Mouse (Mus musculus) heart, postnatal 0 days (tissue): ENCODE measurements at regions not wholly inside any gene's neighbourhood (a gene's known extent, or its start where the extent isn't known, plus 50 kb on each side); places are given as distances from the start of the nearest gene placed in this dataset.

ENCODE experiments used
- CTCF ChIP-seq: IDR thresholded peaks from 2 replicates; pipeline ENCODE4 v1.5.1; 2016; ENCODE audit warnings: antibody characterized with exemption, control low read depth, low read depth
- EP300 ChIP-seq: IDR thresholded peaks from 2 replicates; pipeline ENCODE4 v1.6.1; 2016; ENCODE audit warnings: antibody characterized with exemption, low read depth

- TF ChIP-seq CTCF (no peak), EP300 (no peak)
Observed at GRCm38 (mm10) chr7:70527921-70528320, 161.4 kb upstream of the Nr2f2 start.
